Mouse (Mus musculus) MEL (cell line): ENCODE measurements around the gene Zscan21. TPM values are rescaled to one million over a fixed set of nuclear protein-coding genes. Genes with fewer than 3 reads are reported as not detected.

Experiments used
- DNase-seq: peaks from one replicate; pipeline ENCODE4 v3.0.0; 2011; ENCODE audit warnings: low read depth, low spot score
- H3K27ac ChIP-seq: 2 replicates; pipeline ENCODE4 v1.5.1; 2012; ENCODE audit warnings: low read depth, mild to moderate bottlenecking, control low read depth, low read length, moderate library complexity; ENCODE audit not compliant: control insufficient read depth
- H3K27me3 ChIP-seq, 2 experiments: fragments of 150-350 bp in 1 of 2; sonication (generic) in 1 of 2; 2 replicates each; pipeline ENCODE4 v1.6.1; 2012; ENCODE audit warnings: low read length in 2 of 2, mild to moderate bottlenecking in 2 of 2, improper control_type of control experiment in 1 of 2, moderate library complexity in 1 of 2; ENCODE audit not compliant: insufficient read depth in 2 of 2, control insufficient read depth in 1 of 2
- H3K36me3 ChIP-seq, 2 experiments: 2 replicates each; pipeline ENCODE4 v1.6.1; 2012 to 2014; ENCODE audit warnings: low read length in 2 of 2, improper control_type of control experiment in 1 of 2, inconsistent platforms in 1 of 2, mild to moderate bottlenecking in 1 of 2; ENCODE audit not compliant: insufficient read depth in 2 of 2, control insufficient read depth in 1 of 2
- H3K4me1 ChIP-seq, 2 experiments: fragments of 150-350 bp in 1 of 2; sonication (generic) in 1 of 2; 2 replicates each; pipeline ENCODE4 v1.6.1; 2012; ENCODE audit warnings: low read length in 2 of 2, improper control_type of control experiment in 1 of 2, mild to moderate bottlenecking in 1 of 2; ENCODE audit not compliant: insufficient read depth in 2 of 2, control insufficient read depth in 1 of 2
- H3K4me3 ChIP-seq, 2 experiments: fragments of 150-350 bp in 1 of 2; sonication (generic) in 1 of 2; 2 replicates each; pipeline ENCODE4 v1.5.1; 2012; ENCODE audit warnings: low read depth in 2 of 2, low read length in 2 of 2, mild to moderate bottlenecking in 2 of 2, moderate library complexity in 2 of 2, control low read depth in 1 of 2, improper control_type of control experiment in 1 of 2; ENCODE audit not compliant: control insufficient read depth in 1 of 2, insufficient read depth in 1 of 2
- H3K79me2 ChIP-seq: 2 replicates; pipeline ENCODE4 v1.6.1; 2012; ENCODE audit warnings: mild to moderate bottlenecking, low read length, moderate library complexity; ENCODE audit not compliant: control insufficient read depth, poor library complexity, insufficient read depth
- H3K9ac ChIP-seq: 2 replicates; pipeline ENCODE4 v1.6.1; 2012; ENCODE audit warnings: low read depth, mild to moderate bottlenecking, control low read depth, low read length, moderate library complexity; ENCODE audit not compliant: control insufficient read depth, poor library complexity, severe bottlenecking
- H3K9me3 ChIP-seq: fragments of 150-350 bp; sonication (generic); replicated peaks from 2 replicates; pipeline ENCODE4 v1.6.1; 2012; ENCODE audit warnings: mild to moderate bottlenecking, low read length, improper control_type of control experiment, moderate library complexity; ENCODE audit not compliant: insufficient read depth
- BHLHE40 ChIP-seq: IDR thresholded peaks from 2 replicates; pipeline ENCODE4 v1.6.1; 2012; ENCODE audit warnings: low read depth, mild to moderate bottlenecking, inconsistent platforms, low read length, improper control_type of control experiment, borderline replicate concordance
- CHD2 ChIP-seq: IDR thresholded peaks from 2 replicates; pipeline ENCODE4 v1.6.1; 2011; ENCODE audit warnings: low read length, improper control_type of control experiment
- E2F4 ChIP-seq: IDR thresholded peaks from 2 replicates; pipeline ENCODE4 v1.6.1; 2011; ENCODE audit warnings: low read depth, low read length, improper control_type of control experiment, borderline replicate concordance
- EP300 ChIP-seq, 2 experiments: IDR thresholded peaks; 2 replicates each; pipeline ENCODE4 v1.6.1; 2011; ENCODE audit warnings: improper control_type of control experiment in 2 of 2, low read length in 2 of 2, low read depth in 1 of 2, mild to moderate bottlenecking in 1 of 2
- GABPA ChIP-seq: IDR thresholded peaks from 2 replicates; pipeline ENCODE4 v1.6.1; 2012; ENCODE audit warnings: low read depth, mild to moderate bottlenecking, inconsistent platforms, low read length, improper control_type of control experiment, moderate library complexity
- GATA1 ChIP-seq: IDR thresholded peaks from 2 replicates; pipeline ENCODE4 v1.6.1; 2011; ENCODE audit warnings: low read depth, low read length, improper control_type of control experiment
- JUND ChIP-seq: IDR thresholded peaks from 2 replicates; pipeline ENCODE4 v1.6.1; 2011; ENCODE audit warnings: low read depth, mild to moderate bottlenecking, improper control_type of control experiment, low read length
- MAFK ChIP-seq: IDR thresholded peaks from 2 replicates; pipeline ENCODE4 v1.6.1; 2011; ENCODE audit warnings: low read depth, mild to moderate bottlenecking, low read length, improper control_type of control experiment, borderline replicate concordance
- MAX ChIP-seq: IDR thresholded peaks from 2 replicates; pipeline ENCODE4 v1.6.1; 2011; ENCODE audit warnings: low read length, improper control_type of control experiment
- MEF2A ChIP-seq: IDR thresholded peaks from 2 replicates; pipeline ENCODE4 v1.6.1; 2014; ENCODE audit warnings: low read depth, mild to moderate bottlenecking, inconsistent platforms, low read length, improper control_type of control experiment; ENCODE audit not compliant: poor library complexity, insufficient replicate concordance, severe bottlenecking; ENCODE audit errors: extremely low read depth
- MXI1 ChIP-seq: IDR thresholded peaks from 2 replicates; pipeline ENCODE4 v1.6.1; 2011; ENCODE audit warnings: mild to moderate bottlenecking, low read depth, low read length, improper control_type of control experiment
- MYB ChIP-seq: IDR thresholded peaks from 2 replicates; pipeline ENCODE4 v1.6.1; 2011; ENCODE audit warnings: mild to moderate bottlenecking, low read depth, low read length, improper control_type of control experiment
- NELFE ChIP-seq: IDR thresholded peaks from 2 replicates; pipeline ENCODE4 v1.6.1; 2011; ENCODE audit warnings: low read depth, low read length, improper control_type of control experiment
- POLR2A ChIP-seq, 2 experiments: IDR thresholded peaks; 2 replicates each; pipeline ENCODE4 v1.6.1; 2011 to 2012; ENCODE audit warnings: low read length in 2 of 2, mild to moderate bottlenecking in 2 of 2, control low read depth in 1 of 2, improper control_type of control experiment in 1 of 2, low read depth in 1 of 2, moderate library complexity in 1 of 2; ENCODE audit not compliant: control insufficient read depth in 1 of 2, insufficient read depth in 1 of 2, poor library complexity in 1 of 2
- SMC3 ChIP-seq: IDR thresholded peaks from 2 replicates; pipeline ENCODE4 v1.6.1; 2011; ENCODE audit warnings: low read depth, low read length, improper control_type of control experiment
- TAL1 ChIP-seq: IDR thresholded peaks from 2 replicates; pipeline ENCODE4 v1.6.1; 2012; ENCODE audit warnings: mild to moderate bottlenecking, inconsistent platforms, low read length, moderate library complexity, mixed read lengths
- TBP ChIP-seq: IDR thresholded peaks from 2 replicates; pipeline ENCODE4 v1.8.0; 2011; ENCODE audit warnings: low read depth, low read length, improper control_type of control experiment
- TCF12 ChIP-seq: IDR thresholded peaks from 2 replicates; pipeline ENCODE4 v1.6.1; 2014; ENCODE audit warnings: low read depth, mild to moderate bottlenecking, inconsistent platforms, low read length, improper control_type of control experiment, moderate library complexity
- USF2 ChIP-seq, 2 experiments: IDR thresholded peaks; 2 replicates each; pipeline ENCODE4 v1.6.1; 2011 to 2012; ENCODE audit warnings: improper control_type of control experiment in 2 of 2, low read length in 2 of 2, borderline replicate concordance in 1 of 2, inconsistent platforms in 1 of 2, low read depth in 1 of 2, mild to moderate bottlenecking in 1 of 2; ENCODE audit not compliant: insufficient read depth in 1 of 2
- ZKSCAN1 ChIP-seq: IDR thresholded peaks from 2 replicates; pipeline ENCODE4 v1.6.1; 2012; ENCODE audit warnings: low read depth, mild to moderate bottlenecking, inconsistent platforms, low read length, improper control_type of control experiment, moderate library complexity
- polyA plus RNA-seq, 2 experiments: library from polyadenylated mRNA; stranded (reverse) in 1 of 2; unstranded in 1 of 2; fragments of >175 nt in 1 of 2; fragments of >200 nt in 1 of 2; gene quantifications; 2 replicates each; pipeline versions ENCODE4 v1.2.1 to v1.2.4; 2012; ENCODE audit warnings: low replicate concordance in 2 of 2, low read depth in 1 of 2; ENCODE audit not compliant: insufficient read length in 2 of 2, insufficient read depth in 1 of 2, missing spikeins in 1 of 2
- total RNA-seq: library from RNA; depleted of rRNA; stranded (reverse); fragments of 300-350 nt; gene quantifications from 2 replicates; pipeline ENCODE4 v1.2.3, GENCODE M21; 2012

Zscan21 gene
- total and polyA plus RNA-seq, 3 experiments = 9.0 to 10.5 TPM; not detected in 1

GRCm38 (mm10) chr5:138084996-138085395 lies 31.7 kb upstream of the Zscan21 start, which contains the start of gene Zkscan1 (continued):
- TF ChIP-seq CHD2 = no peak
- peak; percentile 95 for TF ChIP-seq NELFE
- TF ChIP-seq, all 39 proteins: peak for 14

GRCm38 (mm10) chr5:138085421-138085911 lies 31.2 kb upstream of the Zscan21 start:
- Histone ChIP-seq H3K36me3 (peaks cover 3 to 20% of the 10 kb centered on the region in 2 experiments), H3K79me2 (peaks cover 42% of the 10 kb centered on the region), H3K9me3 (no peaks in the 10 kb centered on the region), H3K27me3 (peaks cover 0 to 2% of the 10 kb centered on the region in 2 experiments; a peak in 1 of 4 replicates), H3K4me3 (peak overlapping the region; percentile 89 to 91), H3K4me1 (peaks cover 2 to 4% of the 10 kb centered on the region in 2 experiments; a peak in 3 of 4 replicates), H3K27ac (peak overlapping the region; percentile 36), H3K9ac (peak overlapping the region; percentile 97)
- TF ChIP-seq GATA1 (0 out of 2 replicates have a peak, but pooled peaks have one; percentile 4), POLR2A (IDR thresholded peaks at IDR 0.05; ENCODE audit: control insufficient read depth in 1 of 2, insufficient read depth in 1 of 2, low read depth in 1 of 2, low read length in 2 of 2, poor library complexity in 1 of 2) (no peak)
- no peak for DNase-seq

- Histone ChIP-seq H3K79me2 (peaks cover 44% of the 10 kb centered on the region), H3K9me3 (no peaks in the 10 kb centered on the region), H3K27ac (no peak overlapping the region), H3K36me3 (peaks cover 3 to 20% of the 10 kb centered on the region in 2 experiments), H3K4me3 (0 out of 4 replicates have a peak overlapping the region, but pooled peaks of 1 of the 2 experiments have one; percentile 8), H3K27me3 (no peaks in the 10 kb centered on the region), H3K4me1 (peaks cover 2 to 4% of the 10 kb centered on the region in 2 experiments; a peak in 3 of 4 replicates), H3K9ac (no peak overlapping the region; the same call in 1 of the 2 replicates)
- TF ChIP-seq USF2 (IDR thresholded peaks at IDR 0.05; ENCODE audit: borderline replicate concordance in 1 of 2, insufficient read depth in 1 of 2, low read depth in 1 of 2, low read length in 2 of 2) (no peak), E2F4 (no peak), MXI1 (no peak), EP300 (IDR thresholded peaks at IDR 0.05; ENCODE audit: low read depth in 1 of 2, low read length in 2 of 2) (no peak), SMC3 (no peak), TAL1 (no peak), TBP (no peak), BHLHE40 (no peak), TCF12 (no peak)
- DNase-seq = no peak
Observed at GRCm38 (mm10) chr5:138086842-138087241, 29.9 kb upstream of the Zscan21 start.

GRCm38 (mm10) chr5:138088366-138088765 lies 28.3 kb upstream of the Zscan21 start:
- no peak for DNase-seq
- Histone ChIP-seq H3K27ac (no peak overlapping the region), H3K4me3 (no peak overlapping the region), H3K4me1 (peaks cover 2 to 4% of the 10 kb centered on the region in 2 experiments; a peak in 3 of 4 replicates), H3K79me2 (peaks cover 44% of the 10 kb centered on the region), H3K27me3 (no peaks in the 10 kb centered on the region), H3K36me3 (peaks cover 6 to 20% of the 10 kb centered on the region in 2 experiments), H3K9me3 (no peaks in the 10 kb centered on the region), H3K9ac (no peak overlapping the region)
- no peak for TF ChIP-seq MAX
- TF ChIP-seq MEF2A = no peak
- no peak for TF ChIP-seq ZKSCAN1
- TF ChIP-seq JUND = no peak
- TF ChIP-seq MAFK = no peak
- no peak for TF ChIP-seq MYB
- TF ChIP-seq BHLHE40 = no peak
- TF ChIP-seq GABPA = no peak
